Mouse (Mus musculus): ENCODE measurements at regions not wholly inside any gene's neighbourhood (a gene's known extent, or its start where the extent isn't known, plus 50 kb on each side); places are given as distances from the start of the nearest gene placed in this dataset.

DNA sequence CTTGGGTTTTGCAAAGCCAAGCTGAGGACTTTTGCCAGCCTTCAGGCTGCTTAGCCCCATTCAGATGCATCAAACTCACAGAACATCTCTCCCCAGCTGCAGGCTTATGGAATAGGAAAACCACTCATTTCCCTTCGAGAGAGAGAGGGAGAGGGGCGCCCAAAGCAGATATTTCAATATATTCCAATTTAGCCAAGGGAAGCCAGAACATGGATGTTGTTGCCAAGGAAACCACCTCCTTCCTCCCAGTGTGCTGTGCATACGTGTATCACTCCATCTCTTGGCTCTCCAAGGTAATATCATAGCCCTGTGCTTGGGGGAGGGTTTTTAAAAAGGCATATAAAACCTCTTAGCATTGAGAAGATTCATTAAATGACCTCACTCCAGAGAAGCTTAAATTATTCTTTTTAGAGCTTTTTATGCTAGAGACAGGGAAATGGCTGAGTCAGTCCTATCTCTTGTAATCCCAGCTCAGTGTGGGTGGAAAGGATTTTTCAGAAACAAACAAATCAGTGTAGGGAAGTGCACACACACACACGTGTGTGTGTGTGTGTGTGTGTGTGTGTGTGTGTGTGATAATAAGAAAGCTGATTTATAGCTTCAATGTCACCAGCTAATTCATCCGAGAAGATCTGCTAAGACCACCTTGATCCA is 245.1 kb downstream of the Rps24 start:
- no peak for DNase-seq

DNA sequence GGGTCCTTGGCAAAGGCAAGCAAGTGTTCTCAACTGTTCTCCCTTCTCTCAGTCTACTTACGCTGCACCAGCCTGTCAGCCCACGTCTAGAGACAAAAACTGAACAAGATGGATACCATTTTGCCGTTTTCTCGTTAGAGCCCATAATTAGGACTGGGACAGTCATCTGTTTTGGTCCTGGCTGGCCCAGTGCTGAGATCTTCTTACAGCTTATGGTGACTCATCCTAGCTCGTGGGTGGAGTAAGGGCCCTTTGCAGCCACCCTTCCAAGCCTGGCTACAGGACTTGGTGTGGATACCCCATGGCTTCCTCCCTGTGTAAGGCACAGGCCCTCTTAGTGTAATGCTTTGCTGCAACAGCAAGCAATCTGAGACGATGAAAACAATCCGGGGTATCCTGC is 246.4 kb downstream of the Rps24 start:
- no peak for DNase-seq

DNA sequence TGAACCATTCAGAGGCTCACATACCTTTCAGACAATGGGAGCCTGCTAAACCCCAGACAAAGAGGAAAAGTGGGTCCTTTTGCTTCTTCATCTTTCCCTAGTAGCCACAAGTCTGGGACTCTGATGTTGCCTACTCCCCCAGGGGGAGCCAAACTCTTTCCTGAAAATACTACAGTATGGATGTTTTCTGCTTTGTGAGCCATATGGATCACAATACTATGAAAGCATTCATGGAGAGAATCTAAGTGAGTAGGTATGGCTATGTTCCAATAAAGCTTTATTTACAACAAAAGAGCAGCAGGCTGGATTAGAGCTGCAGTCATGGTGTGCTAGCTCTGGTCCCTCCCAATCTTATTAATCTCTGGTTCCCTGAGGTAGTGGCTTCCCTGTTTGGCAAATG is 251.9 kb downstream of the Rps24 start:
- DNase-seq = no peak

DNA sequence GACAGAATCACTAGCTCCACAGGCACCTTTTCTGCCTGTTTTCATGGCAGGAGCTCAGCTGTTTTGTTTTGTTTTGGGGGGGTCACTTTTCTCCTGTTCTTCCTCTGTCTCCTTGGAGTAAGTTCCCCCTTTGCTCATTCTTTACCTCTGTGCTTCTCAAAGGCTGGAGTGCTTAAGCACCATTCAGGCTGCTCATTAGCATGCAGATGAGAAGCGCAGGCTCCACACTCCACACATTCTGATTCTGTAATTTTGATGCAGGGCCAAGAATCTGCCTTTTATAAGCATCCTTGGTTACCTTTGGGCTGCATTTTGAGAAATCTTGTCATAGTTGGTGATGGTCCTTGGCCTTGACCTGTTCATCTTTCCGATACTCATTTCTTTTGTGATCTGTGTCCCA is 257.5 kb downstream of the Rps24 start:
- DNase-seq = no peak

DNA sequence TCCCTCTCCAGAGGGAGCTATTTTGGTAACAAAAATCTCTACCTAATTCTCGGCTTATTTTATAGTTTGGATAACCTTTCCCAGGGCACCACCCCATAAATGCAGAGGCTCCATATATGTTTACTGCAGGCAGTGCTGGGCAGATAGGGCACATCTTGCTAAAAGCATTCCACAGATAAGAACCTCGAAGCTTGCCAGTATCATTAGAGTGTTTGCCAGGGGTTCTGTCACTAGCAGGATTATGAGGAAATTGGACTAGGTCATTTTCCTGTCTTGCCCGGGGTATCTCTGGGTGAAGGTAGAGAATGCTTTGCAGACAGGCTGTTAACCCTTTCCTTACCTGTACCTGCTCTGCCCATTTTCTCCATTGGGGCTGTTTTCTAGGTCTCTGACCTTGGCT is 258.8 kb downstream of the Rps24 start:
- DNase-seq = no peak

DNA sequence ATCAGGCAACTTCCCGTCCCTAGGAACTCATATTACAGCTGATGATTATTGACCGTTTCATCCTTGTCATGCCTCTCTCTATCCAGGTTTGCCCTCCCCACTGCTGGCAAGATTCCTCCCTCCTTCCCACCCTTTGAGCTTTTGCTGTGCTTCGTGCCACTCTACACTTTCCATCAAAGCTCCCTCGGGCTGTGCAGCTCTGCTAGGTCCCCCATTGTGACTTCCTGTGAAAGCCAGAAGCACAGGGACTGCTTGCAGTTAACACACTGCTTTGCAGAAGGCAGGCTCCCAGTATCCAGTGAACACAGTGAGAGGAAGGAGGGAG is 260.5 kb downstream of the Rps24 start:
- DNase-seq = no peak

DNA sequence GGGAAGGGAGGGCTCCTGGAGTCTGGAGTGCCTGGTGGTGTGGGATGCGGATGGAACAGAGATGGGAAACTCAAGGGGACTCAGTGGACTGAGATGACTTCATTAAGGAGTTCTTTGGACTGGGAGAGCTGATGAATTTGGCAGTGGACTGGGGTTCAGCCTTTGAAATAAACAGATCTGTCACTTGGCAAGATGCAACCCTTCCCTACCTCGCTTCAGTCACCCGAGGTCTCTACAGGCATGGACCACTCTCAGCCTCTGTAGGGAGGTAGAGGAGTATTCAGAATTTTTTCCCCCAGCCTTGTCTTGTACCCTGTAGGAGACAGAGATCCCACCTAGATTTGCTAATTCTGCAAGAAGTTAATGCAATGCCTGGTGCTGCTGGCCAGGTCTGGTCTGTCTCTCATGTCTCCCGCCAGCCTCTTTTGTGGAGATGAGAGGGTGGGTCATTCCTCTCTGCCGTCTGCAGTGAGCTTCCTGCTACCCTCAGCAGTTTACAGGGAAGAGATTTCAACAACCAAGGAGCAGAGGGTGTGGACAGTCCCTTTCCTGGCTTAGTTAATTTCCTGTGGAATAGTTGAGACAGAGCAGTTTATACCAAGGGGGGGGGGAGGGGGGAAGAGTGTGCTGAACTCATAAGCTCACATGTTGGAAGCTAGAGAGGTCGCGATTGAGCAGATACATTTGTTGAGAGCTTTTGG is 261.0 kb downstream of the Rps24 start:
- no peak for DNase-seq

DNA sequence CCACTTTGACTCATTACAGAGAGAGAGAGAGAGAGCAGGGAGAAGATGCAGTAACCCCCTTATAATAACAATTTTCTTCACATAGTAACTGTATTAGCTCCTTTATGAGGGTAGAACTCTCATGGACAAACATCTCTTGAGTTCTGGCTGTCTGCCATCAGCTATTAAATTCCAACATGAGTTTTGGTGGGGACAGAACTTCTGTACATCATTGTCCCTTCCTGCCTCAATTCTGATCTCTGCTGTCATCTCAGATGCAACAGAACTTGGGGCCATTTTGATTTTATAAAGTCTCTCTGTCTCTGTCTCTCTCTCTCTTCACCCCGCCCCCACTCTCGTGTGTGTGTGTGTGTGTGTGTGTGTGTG is 261.6 kb downstream of the Rps24 start:
- no peak for DNase-seq

DNA sequence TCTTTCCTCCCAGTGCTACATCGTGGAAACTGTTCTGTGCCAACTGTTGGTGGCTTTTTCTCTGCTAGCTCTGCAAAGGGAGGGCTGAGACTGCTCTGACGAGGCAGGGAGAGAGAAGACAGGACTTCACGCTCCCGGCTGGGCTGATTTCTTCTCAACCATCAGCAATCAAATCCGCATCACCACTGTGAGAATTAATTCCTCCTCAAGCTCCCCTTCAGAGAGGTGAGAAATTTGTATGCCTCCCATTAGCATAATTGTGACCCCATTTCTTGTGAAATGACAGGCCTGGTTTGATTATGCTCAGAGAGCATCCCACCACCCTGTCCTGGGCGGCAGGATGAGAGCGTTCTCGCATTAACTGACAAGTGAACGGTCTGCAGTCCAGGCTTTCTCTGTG is 262.4 kb downstream of the Rps24 start:
- DNase-seq = no peak

DNA sequence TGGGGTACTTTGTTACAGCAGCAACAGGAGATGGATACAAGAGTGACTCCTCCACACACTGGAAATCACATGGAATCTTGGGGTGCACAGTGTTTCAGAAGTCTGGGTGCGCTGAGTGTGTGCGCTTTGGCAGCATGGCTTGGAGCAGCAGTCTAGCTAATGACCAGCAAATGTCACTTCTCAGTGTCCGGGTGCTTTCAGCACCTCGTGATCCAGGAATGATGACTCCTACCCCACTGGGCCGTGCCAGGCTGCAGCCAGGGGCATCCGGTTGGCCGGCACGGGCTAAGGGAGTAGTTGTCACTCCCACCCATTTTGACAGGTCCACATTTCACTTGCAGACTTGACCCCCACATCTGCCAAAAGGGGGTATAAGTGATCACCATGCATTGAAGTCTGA is 264.3 kb downstream of the Rps24 start:
- DNase-seq = no peak

DNA sequence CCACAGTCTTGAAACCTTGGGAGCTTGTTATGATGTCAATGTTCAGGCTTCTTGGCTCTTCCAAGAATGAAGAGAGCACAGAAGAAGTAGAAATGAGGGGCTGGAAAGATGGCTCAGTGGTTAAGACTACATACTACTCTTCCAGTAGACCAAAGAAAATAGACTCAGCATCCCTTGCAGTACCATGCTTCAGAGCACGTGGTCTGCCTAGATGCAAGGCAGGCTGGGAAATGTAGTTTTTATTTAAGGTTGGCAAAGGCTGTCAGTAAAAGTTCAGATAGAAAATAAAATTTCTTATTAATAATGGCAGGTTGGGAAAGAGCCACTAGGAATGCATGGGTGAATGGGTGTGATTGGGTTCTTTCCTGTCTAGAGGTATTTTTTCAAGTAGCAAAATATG is 267.8 kb downstream of the Rps24 start:
- no peak for DNase-seq

DNA sequence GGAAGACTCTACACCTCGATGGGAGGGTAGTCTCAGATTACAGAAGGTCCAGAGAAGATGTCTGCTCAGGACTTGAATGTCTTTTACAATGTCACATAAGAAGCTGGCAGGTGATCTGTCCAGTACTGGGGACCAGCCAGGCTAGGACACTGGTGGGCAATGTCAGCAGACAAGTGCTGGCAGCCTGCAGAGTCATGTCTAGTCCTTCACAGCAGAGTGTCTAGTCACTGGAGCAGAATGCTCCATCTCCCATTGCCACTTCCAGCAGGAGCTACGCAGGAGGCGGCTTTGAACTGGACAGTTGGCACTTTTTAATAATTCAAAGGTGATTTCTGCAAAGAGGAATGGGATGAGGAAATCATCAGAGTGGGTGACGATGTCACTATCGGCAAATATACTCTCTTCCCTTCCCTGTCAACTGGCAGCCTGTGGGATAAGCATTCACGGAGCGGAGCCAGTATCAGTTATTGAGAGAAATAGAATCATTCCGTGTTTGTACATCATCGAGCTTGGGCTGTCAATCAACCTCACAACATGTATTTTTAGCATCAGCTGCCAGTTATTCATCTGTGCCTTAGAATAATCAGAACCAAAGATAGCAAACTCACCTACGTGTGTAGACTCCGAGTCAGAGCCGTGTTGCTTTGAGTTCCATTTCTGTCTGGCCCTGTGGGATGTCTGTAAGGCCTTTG is 268.6 kb downstream of the Rps24 start:
- DNase-seq = no peak

DNA sequence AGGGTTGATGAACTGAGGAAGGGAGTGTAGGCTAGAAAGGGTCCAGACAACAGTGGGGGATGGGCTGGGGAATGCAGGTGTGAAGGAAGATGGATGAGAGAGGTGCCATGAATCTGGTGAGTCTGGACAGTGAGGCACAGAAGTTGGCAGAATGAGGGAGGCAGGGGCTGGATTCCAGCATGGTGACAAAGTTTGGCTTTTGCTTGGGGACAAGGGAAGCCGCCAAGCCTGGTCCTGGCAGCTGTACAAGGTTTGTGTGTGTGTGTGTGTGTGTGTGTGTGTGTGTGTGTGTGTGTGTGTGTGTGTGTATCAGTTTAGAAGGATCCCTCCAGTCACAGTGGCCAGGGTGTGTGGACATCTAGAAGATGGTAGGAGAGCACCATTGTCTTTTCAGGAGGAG is 270.4 kb downstream of the Rps24 start:
- DNase-seq = no peak

DNA sequence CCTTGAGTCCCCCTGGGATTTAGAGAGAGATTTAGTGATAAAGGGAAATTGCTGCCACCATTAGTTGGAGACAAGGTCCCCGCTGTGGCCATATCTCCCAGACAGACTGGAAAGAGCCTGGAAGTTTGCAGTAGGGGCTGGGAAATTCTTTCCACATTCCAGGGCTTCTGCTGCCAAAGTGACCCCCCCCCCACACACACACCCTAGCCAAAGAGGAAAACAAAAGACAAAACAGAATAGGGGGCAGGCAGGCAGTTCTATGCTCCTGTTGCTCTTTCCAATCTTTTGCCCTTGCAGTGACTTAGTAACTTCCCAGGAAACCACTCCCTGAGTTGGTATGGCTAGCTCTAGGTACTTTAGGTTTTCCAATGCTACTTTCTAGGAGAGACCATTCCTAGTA is 270.9 kb downstream of the Rps24 start:
- no peak for DNase-seq

DNA sequence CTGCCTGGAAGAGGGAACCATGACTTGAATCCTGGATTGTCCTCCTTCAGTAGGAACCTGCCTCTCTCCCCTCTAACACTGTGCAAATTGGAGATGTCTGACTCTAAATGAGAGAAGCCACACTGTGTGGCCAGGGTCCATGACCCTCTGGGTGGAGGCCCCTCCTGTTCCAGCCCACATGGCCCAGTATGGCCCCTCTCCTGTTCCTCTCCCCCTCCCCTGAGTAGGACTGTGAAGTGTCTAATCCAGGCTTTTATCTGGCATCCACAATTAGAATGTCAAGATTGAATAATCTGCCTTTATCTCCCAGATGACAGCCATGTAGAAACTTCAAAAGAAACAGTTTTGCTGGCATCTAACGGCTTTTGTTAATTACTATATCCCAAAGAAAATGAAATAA is 274.0 kb downstream of the Rps24 start:
- no peak for DNase-seq

DNA sequence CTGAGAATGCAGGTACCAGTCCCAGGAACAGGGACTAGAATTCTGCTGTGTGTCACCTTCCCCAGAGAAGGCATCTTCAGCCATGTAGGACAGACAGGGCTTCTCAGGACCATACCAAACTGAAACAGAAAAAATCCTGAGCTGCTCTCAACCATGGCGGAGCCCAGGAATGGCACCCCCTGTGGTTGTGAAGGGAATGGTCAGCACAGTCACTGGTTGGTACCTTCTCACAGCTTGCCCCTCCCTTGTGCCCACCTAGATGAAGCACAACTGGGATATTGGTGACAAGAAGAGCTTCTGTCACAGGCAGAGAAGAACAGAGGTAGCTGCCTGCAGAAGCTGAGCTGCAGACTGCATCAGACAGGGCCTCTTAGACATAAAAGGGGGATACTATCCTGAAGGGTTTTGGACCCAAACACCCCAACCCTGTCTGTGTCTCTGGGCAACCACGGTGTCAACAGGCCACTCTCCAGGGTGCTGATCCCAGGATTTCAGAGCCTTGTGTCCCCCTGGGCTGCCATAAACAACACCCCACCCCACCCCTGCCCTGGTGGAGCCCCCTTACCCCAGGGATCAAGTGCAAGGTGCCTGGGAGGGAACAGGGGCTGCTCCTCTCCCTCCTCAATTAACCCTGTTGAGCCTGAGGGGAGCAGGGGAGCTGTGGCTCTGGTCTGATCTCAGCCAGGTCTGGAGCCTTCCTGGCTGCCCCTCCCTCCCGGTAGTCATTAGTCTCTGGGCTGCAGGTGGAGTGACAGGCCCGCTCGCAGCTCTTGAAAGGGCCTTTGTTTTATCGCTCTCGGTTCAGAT is 275.7 kb downstream of the Rps24 start:
- no peak for DNase-seq

DNA sequence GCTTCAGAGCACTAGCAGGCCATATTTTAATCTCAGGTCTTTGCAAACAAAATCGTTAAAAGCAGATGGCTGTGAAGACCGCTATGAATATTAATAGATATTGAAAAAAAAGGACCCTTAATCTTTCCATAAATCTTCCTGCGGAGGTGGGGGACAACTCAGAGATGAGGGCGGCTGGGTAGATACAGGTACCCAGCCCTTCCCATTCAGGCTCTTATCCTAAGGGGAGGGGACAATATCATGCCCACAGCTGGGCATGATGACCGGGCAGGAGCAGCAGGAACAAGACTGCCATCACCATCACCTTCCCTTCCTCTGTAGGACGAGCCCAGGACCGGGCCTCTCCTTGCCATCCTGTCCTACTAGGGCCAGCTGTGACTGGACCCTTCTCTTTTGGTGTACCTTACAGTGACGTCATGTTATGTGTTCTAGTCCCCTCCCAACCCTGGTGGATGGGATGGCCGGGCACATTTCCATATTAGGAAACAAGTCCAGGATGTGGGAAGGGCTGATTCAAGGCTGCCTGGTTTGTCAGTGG is 276.4 kb downstream of the Rps24 start:
- DNase-seq = no peak

DNA sequence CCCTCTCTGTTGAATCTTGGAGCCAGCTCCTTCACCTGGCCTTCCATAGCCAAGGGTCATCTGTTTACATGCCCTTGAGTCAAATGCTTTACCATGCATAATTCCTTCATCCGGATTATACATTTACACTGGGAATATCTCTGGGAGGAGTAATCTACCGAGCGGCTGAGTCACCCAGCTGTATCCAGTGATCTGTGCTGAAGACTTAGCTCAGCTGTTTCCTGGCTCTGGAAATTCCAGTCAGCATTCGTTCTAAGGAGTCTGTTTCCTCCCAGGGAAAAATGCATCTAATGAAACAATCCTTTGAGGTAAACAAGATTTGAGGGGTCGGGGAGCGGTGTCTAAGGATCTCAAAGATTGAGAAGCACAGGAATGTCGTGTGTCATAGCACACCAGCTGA is 276.9 kb downstream of the Rps24 start:
- no peak for DNase-seq

DNA sequence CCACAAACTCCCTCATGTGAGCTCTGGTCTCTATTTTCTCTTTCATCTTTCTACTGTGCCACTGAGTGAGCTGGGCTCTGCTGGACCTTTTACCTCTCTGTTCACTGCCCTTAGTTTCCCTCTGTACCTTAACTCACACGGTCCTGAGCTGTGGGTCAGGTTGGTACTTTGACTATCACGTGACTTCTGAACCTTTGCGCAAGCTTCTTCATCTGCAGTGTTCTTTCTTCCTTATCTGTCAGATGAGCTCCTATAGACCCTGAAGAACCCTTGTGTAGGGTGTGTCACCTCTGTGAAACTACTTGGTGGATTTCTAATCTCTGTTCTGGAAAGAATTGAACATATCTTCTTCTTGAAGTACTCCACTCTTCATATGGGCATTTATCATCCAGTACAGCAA is 279.3 kb downstream of the Rps24 start:
- DNase-seq = no peak

DNA sequence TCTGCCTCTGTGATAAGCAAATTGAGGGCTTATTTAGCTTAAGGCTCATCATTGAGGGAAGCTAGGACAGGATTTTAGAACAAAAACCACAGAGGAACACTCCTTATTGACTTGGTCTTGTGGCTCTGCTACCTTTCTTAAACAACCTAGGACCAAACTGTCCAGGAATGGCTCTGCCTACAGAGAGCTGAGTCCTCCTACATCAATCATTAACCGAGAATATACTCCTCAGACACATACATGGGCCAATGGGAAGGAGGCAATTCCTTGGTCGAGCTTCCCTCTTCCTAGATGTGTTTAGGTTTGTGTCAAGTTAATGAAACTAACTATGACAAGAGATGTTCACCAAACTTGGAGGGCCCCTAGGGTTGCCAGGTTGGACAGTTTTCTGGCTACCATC is 279.8 kb downstream of the Rps24 start:
- DNase-seq = no peak

DNA sequence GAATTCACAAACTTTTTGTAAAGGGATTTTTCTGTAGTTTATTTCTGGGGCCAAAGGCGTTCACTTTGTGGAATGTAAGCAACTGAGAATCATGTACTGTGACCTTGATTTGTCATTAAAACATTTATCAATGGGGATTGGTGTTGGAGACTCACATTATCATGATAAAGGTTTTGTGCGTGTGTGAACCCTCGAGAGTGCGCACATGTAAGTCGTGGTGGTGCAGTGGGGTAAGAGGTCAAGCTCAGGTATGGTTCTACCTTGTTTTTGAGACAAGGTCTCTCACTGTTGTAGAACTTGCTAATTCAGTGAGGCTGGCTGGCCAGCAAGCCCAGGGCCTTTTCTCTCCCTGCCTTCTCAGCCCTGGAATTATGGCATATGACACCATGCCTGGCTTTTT is 280.4 kb downstream of the Rps24 start:
- no peak for DNase-seq

DNA sequence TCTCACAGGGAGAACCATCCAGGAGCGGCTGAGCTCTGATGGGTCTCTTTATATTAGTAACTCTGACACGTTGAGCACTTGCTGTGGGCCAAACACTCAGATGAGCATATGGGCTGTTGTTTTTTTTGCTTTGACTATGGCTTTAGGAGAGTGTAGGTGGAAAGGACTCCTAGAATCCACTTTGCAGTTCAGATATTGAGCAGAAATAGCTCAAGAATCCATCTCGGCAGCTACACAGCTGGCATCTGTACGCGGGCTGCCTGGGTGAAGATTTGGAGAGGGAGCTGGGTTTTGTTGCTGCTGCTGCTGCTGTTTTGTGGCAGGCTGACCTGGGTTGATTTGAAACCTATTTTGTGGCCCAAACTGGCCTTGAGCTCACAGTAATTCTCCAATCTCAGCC is 281.0 kb downstream of the Rps24 start:
- no peak for DNase-seq

DNA sequence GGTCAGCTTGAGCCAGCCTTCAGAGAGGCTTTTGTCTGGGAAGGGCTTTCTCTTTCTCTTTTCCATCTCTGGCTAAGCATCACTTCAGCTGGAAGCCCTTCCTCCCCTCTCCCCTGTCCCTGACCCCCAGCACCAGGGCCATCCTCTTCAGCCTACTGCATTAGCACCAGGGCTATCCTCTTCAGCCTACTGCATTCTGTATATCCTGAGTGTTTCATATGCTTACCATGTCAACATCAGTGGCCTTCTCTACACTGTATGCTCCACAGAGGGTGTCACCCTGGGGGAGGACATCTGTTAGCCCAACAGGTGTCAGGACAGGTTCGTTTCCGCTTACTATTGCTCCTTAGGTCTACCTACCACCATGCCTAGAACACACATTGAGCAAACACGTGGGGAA is 282.5 kb downstream of the Rps24 start:
- no peak for DNase-seq

All from thymus, adult 18-20 months (tissue).